Mouse (Mus musculus) E14TG2a.4 (cell line): ENCODE measurements around the gene Sec1.

Experiments
- CTCF ChIP-seq: conservative IDR thresholded peaks from 2 replicates; pipeline ENCODE4 v1.5.1; 2014; ENCODE audit warnings: low read length
- NANOG ChIP-seq: IDR thresholded peaks from 2 replicates; pipeline ENCODE4 v1.6.1; 2014; ENCODE audit warnings: borderline replicate concordance, low read length, mixed read lengths
- POU5F1 ChIP-seq: IDR thresholded peaks from 2 replicates; pipeline ENCODE4 v1.6.1; 2014; ENCODE audit warnings: low read length, borderline replicate concordance

DNA sequence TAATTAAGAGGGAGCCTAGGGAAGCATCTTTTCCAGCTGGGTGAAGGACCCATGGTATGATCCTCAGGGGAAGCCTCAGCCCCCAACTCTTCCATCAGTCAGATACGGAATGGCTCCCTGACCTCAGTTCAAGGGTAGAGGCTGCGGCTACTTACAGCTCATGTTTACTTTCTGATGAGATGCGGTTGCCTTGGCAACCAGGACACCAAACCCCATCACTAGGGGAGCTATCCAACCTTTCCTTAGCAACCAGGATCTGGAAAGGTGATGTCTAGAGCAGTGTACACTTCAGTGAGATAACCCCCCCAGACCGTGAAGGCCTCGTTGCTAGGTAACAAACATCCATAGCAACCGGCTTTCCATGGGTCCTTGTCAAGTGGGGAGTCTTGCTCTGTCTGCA lies 14.8 kb upstream of the Sec1 start:
- TF ChIP-seq CTCF = no peak
- TF ChIP-seq POU5F1 = no peak
- TF ChIP-seq NANOG = no peak
